Mouse (Mus musculus) thymus, postnatal 36 days (tissue): Measurements from ENCODE around the gene Plin5.
A peak's percentile ranks its signal among the peaks of the same experiment; 100 is the strongest.

Source experiments
- DNase-seq, 2 experiments: peaks; one replicate each; pipeline ENCODE4 v3.0.0; 2022; ENCODE audit warnings: mixed read lengths in 2 of 2

The Plin5 gene

DNA sequence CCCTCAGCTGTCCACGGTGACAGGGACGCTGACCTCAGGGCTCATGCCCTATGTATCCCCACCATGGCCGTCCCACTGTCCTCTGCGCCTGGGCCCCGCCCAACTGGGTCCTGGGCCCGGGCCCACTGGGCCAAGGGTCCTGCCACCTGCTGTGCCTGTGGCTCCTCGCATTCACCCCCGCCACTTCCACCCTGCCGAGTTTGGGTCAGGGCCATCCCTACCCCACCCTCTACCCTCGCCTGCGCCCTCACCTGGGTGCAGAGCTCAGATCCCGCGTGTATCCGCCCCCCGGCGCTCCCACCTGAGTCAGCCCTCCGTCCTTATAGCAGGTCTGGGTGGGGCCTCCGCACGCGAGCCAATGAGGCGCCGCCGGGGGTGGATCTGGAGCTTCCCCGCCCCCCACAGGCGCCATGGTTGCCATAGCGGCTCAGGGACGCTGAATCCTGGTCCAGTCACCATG is at the start of gene Plin5:
Gene Plin5, minus strand, starts transcription at position 346 of the 460 bp plus-strand sequence.
- DNase-seq: no peak

DNA sequence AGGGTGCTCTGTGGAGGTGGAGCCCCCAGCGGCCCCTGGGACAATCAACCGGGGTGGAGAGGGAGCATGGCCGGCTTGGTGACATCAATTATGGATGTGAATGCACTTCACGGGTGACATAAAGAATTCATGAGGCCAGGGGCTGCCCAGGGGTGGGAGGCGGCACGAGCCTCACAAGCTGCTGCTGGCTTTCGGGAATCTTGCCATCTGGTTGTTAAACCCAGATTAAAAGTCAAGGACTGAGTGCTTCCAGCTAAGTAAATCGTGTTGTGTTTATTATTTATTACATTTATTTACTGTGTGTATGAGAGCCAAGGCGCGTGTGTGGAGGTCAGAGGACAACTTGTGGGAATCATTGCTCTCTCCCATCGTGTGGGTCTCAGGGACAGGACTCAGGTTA is 48.3 kb upstream of the Plin5 start:
- DNase-seq: no peak

DNA sequence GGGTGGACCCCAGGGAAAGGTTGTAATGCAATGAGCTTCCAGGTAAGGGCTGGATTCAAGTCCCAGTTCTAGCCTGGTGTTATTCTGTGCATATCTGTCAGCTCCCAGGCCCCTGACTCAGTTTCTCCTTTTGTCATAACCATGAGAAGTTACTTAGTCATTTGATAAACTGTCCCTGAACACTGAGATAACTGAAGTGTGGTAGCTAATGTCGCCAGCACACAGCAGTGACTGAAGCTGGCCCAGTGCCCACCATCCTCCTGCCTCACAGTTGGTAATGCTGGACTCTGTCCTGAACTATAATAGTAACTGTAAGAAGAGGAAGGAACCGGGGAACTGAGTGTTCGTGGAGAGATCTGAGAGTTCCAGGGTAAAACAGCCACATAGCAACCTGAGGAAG is 47.1 kb upstream of the Plin5 start:
- no peak for DNase-seq

DNA sequence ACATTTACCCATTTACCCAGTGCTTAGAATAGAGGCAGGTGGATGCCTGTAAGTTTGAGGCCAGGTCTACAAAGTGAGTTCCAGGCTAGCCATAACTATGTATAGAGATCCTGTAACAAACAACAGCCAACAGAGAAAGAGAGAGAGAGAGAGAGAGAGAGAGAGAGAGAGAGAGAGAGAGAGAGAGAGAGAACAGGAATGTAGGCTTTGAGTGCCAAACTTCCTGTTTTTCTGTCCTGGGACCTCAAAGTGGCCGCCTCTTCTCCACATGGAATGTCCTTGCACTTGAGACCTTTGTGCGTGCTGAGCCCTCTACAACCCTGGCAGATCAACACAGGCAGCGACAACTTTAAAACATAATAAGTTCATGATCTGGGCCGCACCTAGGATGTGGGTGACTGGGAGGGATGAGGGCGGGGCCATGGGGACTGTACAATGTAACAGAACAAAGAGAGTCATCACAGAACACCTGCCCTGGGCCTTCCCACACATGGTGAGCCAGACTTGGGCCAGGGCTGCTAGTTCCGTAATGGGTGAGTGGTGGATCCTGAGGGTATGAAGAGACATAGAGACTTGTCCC is 46.2 kb upstream of the Plin5 start:
- peak; percentile 70 to 80 for DNase-seq

DNA sequence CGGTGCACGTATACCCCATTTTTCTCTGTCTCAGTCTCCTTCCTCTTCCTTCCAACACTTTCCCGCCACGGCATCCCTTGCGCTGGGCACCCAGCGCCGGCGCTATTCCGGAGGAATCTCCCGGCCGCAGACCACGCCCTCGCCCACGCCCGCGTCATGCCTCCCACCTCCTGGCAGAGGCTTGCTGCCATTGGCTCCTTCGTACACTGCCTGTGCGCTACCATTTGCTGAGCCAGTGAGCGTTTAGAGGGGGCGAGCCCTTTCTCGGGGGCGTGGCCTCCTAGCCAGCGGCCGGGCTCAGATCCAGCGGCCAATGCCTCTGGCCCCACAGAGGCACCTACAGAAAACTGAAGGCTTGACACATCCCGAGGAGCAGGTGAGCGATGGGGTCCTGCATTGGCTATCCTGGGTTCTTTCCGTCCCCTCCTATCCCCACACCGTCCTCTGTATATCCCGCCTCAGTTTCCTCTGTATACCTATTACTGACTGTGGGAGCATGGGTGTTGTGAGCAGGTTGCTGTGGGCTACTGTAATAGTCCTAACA is 44.9 kb upstream of the Plin5 start, which contains the start of gene Tnfaip8l1:
Gene Tnfaip8l1, plus strand, starts transcription at position 247 of the 544 bp plus-strand sequence.
- peak; percentile 92 to 94 for DNase-seq

DNA sequence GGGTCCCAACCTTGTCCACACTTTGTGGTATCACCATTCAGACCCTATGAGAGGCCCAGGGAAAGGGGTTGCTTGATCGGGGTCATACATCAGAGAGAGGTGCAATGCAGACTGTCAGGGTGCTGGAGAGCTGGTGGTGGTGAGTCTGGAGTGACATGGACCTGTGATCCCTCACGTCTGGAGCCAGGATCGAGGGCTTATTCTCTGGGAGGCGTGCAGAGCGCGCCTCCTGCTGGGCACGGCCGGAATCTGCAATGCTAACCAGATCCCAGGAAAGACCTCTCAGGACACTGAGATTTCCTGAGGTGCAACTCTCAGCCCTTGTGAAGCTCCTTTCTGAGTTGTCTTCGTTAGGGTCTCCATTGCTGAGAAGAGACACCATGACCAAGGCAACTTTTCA is 42.3 kb upstream of the Plin5 start:
- peak in 1 of 2 experiments; percentile 43 for DNase-seq

DNA sequence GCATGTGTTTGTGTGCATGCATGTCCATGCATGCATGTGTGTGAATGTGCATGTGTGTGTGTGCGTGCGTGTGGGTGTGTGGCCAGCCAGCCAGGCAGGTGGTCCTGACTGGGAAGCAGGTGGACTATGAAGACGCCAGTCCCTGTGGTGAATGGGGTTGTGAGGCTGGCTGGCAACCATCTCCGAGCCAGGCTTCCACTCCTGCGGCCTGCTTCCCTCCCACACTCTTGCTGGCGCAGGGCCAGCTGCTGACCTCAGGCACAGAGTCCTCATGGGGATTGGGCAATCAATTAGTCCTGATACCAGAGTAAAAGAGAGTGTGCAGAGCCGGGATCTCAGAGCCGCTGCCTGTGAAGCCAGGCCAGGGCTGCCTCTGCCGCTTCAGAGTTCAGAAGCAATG is 36.2 kb upstream of the Plin5 start:
- DNase-seq: no peak

DNA sequence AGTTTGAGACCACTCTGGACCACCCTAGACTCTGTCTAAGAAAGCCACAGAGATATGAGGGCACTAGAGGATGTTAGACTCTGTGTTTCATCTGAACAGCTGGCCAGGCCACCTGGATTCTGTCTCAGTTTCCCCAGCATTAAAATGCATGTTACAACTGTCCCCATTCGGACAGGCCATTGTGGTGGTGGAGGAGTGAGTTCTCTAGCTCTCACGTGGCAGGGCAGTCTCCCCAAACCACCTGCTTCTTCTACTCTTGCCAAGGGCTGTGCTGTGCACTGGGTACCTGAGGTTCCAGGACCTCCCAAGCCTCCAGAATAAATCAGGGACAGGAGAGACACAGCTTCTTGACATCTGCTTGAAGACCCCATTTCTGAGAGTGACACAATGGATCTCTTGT is 32.5 kb upstream of the Plin5 start:
- no peak for DNase-seq

DNA sequence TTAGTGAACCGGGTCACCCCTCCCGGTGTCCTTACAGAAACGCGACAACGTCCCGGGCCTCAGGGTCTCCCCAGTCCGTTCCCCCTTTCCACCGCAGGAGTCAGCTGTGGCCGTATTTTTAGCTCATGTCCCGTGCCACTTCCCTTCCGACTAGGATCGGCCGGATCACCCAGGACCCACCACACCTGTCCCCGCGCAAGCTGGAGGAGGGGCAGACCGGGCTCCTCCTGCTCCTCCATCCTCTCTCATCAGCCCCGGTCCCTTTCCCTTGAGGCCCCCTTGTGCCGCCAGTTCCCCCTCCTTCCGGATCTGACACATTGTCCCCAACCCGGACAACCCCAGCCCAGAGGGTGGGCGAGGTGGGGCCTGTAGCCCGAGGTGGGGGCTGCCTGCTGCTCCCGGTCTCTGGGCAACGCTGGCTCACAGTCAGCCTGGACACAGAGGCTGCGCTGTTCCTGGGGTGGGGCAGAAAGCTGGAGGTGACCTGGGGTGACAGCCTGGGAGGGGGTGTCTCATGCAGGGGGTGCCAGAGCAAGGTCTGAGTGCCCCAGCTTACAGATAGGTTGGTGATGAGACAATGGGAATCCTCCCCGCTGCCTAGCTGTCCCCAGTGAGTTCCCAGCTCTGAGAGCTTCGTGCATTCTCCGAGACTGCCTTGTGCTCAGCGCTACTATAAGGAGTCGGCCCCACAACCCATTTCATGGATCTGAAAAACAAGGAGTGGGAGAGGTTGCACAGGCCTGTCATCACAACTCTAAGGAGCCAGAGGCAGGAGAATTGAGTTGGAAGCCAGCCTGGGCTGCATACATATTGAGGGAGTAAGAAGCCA is 31.6 kb upstream of the Plin5 start:
- DNase-seq: no peak

DNA sequence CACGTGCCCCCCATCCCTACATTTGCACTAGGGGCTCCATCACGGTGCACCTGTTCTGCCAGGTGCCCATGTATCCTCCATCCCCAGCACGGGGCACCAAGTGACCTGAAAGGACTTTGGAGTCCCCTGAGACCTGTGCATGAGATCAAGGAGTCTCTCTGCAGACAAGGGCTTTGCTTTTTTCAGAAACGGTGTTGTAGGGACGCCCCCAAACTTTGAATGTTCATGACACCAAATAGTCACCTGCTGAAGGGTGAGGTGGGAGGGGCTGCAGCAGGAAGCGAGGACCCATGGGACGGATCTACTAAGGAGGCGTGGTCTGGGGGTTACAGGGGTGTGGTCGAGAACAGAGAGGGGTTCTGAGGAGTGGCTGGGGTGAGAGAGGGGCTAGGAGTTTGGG is 30.9 kb upstream of the Plin5 start:
- DNase-seq: no peak

DNA sequence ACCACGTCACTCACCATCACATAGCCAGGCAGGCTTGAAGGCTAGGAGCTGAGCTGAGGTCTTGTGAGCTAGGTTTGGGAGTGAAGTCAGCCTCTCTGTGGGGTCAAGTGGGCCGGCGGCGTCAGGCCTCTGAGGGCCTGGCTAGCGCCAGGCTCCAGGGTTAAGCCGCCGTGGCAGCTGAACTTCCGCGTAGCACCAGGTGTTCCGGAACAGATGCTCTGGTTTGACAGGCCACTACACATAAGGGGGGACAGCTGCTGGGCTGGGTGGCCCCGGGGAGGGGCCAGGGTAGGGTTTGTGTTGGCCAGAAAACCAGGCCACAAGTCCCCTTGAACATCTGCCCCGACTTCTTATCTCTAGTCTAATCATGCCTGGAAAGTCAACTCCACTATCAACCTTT is 30.0 kb upstream of the Plin5 start:
- no peak for DNase-seq

DNA sequence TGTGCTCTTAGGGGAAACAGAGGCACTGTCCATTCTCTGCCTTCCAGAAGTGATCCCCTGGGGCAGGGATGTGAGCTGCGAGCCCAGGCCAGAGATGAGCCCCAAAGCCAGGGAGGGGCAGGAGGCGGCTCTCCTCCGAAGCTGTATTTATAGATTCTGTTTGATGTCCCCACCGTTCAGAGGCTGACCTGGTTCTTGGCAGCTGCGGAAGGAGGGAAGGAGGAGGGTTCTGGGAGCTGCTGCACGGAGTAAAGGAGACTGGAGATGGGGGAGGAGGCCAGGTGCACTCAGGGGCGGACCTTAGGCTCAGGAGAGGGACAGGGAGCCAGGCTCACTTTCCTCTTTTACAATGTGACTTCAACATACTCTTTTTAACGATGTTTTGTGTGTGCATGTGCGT is 28.7 kb upstream of the Plin5 start:
- no peak for DNase-seq

DNA sequence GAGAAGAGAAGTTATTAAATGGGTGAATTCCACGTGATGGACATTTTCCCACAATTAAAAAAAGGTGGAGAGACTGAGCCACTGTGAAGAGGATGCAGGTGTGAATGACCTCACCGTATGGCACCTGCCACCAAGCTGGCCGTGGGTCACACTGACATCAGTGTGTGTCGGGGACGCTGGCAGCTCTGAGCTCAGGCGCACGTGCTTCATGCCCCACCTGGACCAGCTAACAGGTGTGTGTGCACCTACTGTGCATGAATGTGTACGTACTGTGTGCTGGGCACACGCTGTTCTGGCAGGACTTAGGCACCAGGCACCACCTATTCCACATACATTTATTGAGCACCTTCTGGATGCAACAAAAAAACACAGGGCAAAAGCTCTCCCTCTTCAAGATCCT is 27.1 kb upstream of the Plin5 start:
- no peak for DNase-seq

DNA sequence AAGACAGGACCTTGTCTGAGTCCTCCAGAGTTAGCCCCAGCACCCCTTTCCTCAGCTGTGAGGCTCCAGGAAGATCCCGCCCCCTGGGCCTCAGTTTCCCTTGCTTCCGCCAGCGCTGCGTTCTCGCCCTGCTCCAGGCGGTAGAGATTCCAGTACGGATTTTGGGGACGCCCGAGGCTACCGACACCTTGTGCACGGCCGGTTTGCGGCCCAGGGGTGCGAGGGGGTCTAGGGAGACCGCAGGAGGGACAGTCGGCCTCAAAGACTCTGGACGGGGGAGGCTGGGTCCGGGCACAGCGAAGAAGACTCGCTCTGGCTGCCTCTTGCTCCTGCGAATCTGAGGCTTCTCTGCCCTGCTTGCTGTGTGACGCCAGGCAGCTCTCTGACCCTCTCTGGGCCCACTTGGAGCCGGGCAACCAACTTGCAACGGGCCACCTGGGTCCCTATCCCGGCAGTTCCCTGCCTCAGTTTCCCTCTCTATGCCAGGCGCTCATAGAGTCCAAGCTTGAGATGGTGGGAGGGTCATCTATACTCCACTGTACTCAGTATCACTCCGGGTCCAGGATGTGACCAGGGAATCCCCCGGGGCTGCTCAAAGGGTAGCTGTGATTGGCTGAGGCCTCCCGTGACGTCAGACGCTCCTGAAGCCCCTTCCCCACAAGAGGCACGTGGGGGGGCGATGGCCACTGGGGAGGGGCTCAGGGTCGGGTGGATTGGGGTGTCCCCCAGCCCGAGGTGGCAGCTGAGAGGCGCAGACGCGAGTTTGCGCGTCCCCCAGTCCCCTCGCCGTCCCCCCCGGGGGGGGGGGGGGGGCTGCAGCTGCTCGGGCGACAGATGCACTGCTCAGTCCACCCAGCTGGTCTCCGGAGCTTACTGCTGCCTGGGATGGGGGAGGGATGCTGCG is 24.6 kb upstream of the Plin5 start:
- peak in 1 of 2 experiments; percentile 43 for DNase-seq

DNA sequence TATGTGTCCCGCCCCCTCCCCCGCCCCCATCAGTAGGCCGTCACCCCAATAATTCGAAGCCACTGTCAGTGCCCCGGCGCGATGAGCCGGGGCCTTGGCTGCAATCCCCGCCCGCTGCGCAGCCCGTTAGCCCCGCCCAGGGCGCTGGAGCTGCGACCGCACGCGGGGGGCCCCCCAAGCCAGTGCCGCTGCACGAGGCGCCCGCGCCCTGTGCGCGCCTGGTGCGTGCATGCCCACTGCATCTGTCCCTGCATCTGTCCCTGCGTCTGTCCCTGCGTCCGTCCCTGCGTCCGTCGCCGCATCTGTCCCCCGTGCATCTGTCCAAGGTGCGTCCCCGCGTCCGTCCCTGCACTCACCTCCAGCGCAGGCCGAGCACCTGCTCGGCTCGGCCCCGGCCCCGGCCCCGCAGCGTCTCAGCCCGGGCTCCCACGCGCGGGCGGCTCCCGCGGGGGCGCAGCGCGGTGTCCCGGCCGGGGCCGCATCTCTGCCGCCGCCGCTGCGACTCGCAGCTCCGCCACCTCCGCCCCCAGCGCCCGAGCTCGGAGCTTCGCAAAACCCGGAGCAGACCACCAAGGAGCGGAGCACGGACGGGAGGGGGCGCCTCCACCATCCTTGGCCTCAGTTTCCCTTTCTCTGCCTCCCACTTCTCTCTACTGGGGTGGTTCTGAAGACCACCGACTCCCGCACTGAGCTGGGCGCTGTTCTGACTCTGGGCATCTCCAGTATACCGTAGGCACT is 22.6 kb upstream of the Plin5 start, which contains the start of gene Sema6b:
Gene Sema6b, minus strand, starts transcription at position 486 of the 738 bp plus-strand sequence.
- peak; percentile 74 for DNase-seq

DNA sequence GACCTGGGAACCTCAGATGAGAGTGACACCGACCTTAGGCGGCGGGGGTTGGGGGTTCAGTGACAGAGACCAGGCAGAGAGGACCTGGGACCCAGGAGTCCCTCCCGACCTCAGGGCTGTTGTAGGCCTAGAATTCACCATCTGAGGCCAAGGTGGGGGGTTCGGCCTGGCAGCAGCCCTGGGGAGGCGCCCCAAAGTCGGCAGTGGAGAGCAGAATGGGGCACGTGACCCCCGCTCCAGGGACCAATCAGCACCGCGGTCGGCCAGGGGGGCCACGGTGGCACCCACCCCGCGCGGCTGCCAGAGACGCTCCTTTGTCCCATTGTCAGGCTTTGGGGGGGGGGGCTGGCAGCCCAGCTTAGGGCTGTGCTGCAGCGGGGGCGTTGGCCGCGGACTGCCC is 22.0 kb upstream of the Plin5 start:
- no peak for DNase-seq

DNA sequence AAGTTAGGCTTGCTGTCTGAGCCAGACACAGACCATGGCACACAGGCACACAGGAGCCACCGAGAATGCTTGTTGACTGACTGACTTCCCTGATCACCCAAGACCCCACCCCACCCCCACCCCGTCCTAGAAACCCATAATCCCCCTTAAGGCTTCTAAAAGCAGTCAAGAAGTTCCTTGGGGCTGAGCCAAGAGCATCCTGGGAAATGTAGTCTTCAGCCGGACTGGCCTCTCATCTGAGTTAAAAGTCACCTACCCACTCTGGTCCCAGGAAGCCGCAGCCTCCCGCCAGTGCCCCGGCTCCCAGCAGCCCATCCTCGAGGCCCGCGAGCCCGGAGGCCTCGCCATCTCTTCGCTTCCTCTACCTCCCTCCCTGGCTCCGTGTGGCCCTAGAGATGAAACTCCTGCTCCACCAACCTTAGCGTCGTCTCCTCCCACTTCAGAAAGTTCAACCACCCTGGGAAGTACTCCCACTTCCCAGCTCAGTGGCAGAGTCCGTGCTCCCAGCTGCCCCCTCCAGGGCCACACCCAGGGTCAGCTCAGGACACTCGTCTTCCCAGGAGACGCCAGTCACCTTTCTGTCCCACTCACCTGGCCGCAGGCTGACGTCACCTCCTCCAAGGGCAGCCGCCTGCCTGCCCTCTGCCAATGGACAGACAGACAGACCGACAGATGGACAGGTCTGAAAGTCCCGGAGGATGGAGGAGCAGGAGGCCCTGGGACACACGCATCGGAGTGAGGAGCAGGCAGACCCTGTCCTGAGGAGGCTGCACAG is 20.6 kb upstream of the Plin5 start:
- no peak for DNase-seq

DNA sequence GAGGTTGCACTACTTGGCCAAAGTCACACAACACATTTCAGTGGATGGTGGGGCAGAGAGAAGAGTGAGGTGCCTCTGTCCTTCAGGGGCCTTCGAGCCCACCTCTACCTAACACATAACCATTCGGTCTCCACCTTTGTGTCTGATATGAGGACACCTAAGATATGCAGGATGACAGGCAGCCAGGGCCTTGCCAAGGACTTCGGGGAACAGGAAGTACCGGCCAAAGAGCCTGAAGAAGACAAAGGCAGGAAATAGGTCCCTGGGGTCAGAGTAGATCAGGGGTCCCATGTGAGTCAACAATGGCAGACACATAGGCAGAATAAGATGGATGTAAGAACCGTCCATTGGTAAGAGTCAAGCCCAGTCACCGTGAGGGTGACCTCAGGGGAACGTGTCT is 19.2 kb upstream of the Plin5 start:
- DNase-seq: no peak

DNA sequence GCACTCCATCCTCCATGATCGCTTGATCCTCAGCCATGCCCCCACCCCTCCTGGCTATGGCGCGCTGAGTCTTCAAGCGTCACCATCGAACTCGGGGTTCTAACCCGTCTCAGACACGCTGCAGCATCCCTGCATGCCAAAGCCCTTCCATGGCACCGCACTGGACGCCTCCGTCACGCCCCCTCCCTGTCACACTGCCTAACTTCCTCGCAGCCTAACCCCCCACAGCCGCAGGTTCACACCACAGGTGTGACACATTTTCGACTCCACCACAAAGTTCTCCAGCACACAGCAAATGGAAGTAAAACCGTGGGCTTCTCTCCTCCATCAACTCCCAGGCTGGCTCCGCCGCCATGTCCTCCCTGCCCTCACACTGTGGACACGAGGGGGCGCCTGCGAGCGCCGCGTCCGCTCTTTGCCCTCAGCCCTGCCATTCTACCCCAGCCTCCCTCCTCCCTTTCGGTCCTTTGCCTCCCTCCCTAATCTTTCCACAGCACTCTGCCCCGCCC is 17.1 kb upstream of the Plin5 start:
- peak; percentile 73 for DNase-seq

DNA sequence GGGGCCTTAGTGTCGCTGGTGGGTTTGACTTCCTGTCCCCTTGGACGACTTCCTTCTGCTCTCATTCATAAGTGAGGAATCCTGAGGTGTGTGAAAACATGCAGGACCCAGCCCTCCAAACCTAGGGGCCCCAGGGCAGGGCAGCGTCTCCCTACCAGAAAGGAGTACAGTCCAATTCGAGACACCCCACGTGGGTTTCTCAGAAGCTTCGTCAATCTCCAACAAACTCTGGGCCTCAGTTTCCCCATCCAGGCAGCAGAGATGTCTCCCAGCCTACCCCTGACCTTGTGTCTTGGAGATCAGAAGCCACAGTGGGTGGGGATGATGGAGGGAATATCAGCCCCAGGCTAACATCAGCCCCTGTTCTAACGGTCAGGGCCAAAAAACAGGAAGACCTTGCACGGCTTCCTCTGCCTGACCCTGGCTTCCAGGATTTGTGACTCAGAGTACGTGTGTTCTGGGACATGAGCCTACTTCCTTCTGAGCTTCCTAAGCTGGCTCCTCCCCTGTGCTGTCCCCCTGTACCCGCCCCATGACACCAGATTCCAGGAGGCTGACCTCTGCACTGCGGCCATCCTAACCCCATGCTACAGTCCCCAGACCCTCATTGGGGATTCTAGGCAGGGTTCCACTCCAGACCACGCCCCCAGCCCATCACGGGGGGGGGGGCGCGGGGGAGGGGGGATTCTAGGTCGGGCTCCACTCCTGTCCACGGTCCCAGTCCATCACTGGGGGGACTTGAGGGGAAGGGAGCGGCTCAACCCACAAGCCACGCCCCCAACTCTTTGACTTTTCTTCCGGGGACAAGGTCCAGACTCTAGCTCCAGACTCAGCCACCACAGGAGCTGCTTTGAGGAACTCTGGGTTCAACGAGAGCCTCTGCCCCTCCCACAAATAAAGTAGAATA is 16.3 kb upstream of the Plin5 start:
- no peak for DNase-seq
